Mouse (Mus musculus): ENCODE data around the gene Ccnf. TPM values are rescaled to one million over a fixed set of nuclear protein-coding genes. Genes with fewer than 3 reads are reported as not detected.

The Ccnf gene
- 0.98 TPM for polyA plus RNA-seq (2014; fragmentation: Illumina TruSeq; extraction: RNeasy Lipid Tissue Mini Kit (QIAGEN cat#74804); ENCODE audit: low read depth, low replicate concordance)

GRCm38 (mm10) chr17:24251320-24252069, at the start of gene Ccnf:
Ccnf (minus strand) TSS chr17:24251484.

GRCm38 (mm10) chr17:24220435-24221411, 30.6 kb downstream of the Ccnf start, which contains the start of gene Tedc2:
Tedc2 (minus strand) TSS chr17:24220851.

GRCm38 (mm10) chr17:24209043-24209915, 42.0 kb downstream of the Ccnf start, which contains the start of gene Ntn3:
Ntn3 (minus strand) TSS chr17:24209531.

GRCm38 (mm10) chr17:24205284-24205888, 45.9 kb downstream of the Ccnf start, which contains the start of gene Tbc1d24:
Tbc1d24 (minus strand) TSS chr17:24205562.

Other genes starting within 250 kb of the Ccnf start
- gene Prss27, start 213.3 kb downstream of the Ccnf start, polyA plus RNA-seq (2014; fragmentation: Illumina TruSeq; extraction: RNeasy Lipid Tissue Mini Kit (QIAGEN cat#74804); ENCODE audit: low read depth, low replicate concordance) = not detected
- gene Kctd5, start 178.0 kb downstream of the Ccnf start, polyA plus RNA-seq (2014; fragmentation: Illumina TruSeq; extraction: RNeasy Lipid Tissue Mini Kit (QIAGEN cat#74804); ENCODE audit: low read depth, low replicate concordance) = 96.7 TPM
- gene Pdpk1, start 100.6 kb downstream of the Ccnf start, polyA plus RNA-seq (2014; fragmentation: Illumina TruSeq; extraction: RNeasy Lipid Tissue Mini Kit (QIAGEN cat#74804); ENCODE audit: low read depth, low replicate concordance) = 58.3 TPM
- gene Amdhd2, start 87.7 kb downstream of the Ccnf start, polyA plus RNA-seq (2014; fragmentation: Illumina TruSeq; extraction: RNeasy Lipid Tissue Mini Kit (QIAGEN cat#74804); ENCODE audit: low read depth, low replicate concordance) = 1.7 TPM
- gene Atp6v0c, start 81.8 kb downstream of the Ccnf start, polyA plus RNA-seq (2014; fragmentation: Illumina TruSeq; extraction: RNeasy Lipid Tissue Mini Kit (QIAGEN cat#74804); ENCODE audit: low read depth, low replicate concordance) = 41.7 TPM
- 21.1 TPM for gene Tbc1d24, start 45.9 kb downstream of the Ccnf start, polyA plus RNA-seq (2014; fragmentation: Illumina TruSeq; extraction: RNeasy Lipid Tissue Mini Kit (QIAGEN cat#74804); ENCODE audit: low read depth, low replicate concordance)
- 0.16 TPM for gene Ntn3, start 42.0 kb downstream of the Ccnf start, polyA plus RNA-seq (2014; fragmentation: Illumina TruSeq; extraction: RNeasy Lipid Tissue Mini Kit (QIAGEN cat#74804); ENCODE audit: low read depth, low replicate concordance)
- 2.2 TPM for gene Tedc2, start 30.6 kb downstream of the Ccnf start, polyA plus RNA-seq (2014; fragmentation: Illumina TruSeq; extraction: RNeasy Lipid Tissue Mini Kit (QIAGEN cat#74804); ENCODE audit: low read depth, low replicate concordance)
- not detected for gene Abca17, start 99.6 kb upstream of the Ccnf start, polyA plus RNA-seq (2014; fragmentation: Illumina TruSeq; extraction: RNeasy Lipid Tissue Mini Kit (QIAGEN cat#74804); ENCODE audit: low read depth, low replicate concordance)
- 6.7 TPM for gene Abca3, start 100.5 kb upstream of the Ccnf start, polyA plus RNA-seq (2014; fragmentation: Illumina TruSeq; extraction: RNeasy Lipid Tissue Mini Kit (QIAGEN cat#74804); ENCODE audit: low read depth, low replicate concordance)
- 57.2 TPM for gene Rnps1, start 163.1 kb upstream of the Ccnf start, polyA plus RNA-seq (2014; fragmentation: Illumina TruSeq; extraction: RNeasy Lipid Tissue Mini Kit (QIAGEN cat#74804); ENCODE audit: low read depth, low replicate concordance)
- 15.6 TPM for gene Eci1, start 175.2 kb upstream of the Ccnf start, polyA plus RNA-seq (2014; fragmentation: Illumina TruSeq; extraction: RNeasy Lipid Tissue Mini Kit (QIAGEN cat#74804); ENCODE audit: low read depth, low replicate concordance)
- 0.50 TPM for gene Dnase1l2, start 191.6 kb upstream of the Ccnf start, polyA plus RNA-seq (2014; fragmentation: Illumina TruSeq; extraction: RNeasy Lipid Tissue Mini Kit (QIAGEN cat#74804); ENCODE audit: low read depth, low replicate concordance)
- 1.5 TPM for gene E4f1, start 218.8 kb upstream of the Ccnf start, polyA plus RNA-seq (2014; fragmentation: Illumina TruSeq; extraction: RNeasy Lipid Tissue Mini Kit (QIAGEN cat#74804); ENCODE audit: low read depth, low replicate concordance)
- 35.8 TPM for gene Pgp, start 218.9 kb upstream of the Ccnf start, polyA plus RNA-seq (2014; fragmentation: Illumina TruSeq; extraction: RNeasy Lipid Tissue Mini Kit (QIAGEN cat#74804); ENCODE audit: low read depth, low replicate concordance)
- not detected for gene Bricd5, start 222.4 kb upstream of the Ccnf start, polyA plus RNA-seq (2014; fragmentation: Illumina TruSeq; extraction: RNeasy Lipid Tissue Mini Kit (QIAGEN cat#74804); ENCODE audit: low read depth, low replicate concordance)
- 3.3 TPM for gene Mlst8, start 227.6 kb upstream of the Ccnf start, polyA plus RNA-seq (2014; fragmentation: Illumina TruSeq; extraction: RNeasy Lipid Tissue Mini Kit (QIAGEN cat#74804); ENCODE audit: low read depth, low replicate concordance)
- gene Caskin1, start 237.1 kb upstream of the Ccnf start, polyA plus RNA-seq (2014; fragmentation: Illumina TruSeq; extraction: RNeasy Lipid Tissue Mini Kit (QIAGEN cat#74804); ENCODE audit: low read depth, low replicate concordance) = 0.09 TPM